Mouse (Mus musculus): ENCODE measurements around the gene 5730596B20Rik.

5730596B20Rik gene

DNA sequence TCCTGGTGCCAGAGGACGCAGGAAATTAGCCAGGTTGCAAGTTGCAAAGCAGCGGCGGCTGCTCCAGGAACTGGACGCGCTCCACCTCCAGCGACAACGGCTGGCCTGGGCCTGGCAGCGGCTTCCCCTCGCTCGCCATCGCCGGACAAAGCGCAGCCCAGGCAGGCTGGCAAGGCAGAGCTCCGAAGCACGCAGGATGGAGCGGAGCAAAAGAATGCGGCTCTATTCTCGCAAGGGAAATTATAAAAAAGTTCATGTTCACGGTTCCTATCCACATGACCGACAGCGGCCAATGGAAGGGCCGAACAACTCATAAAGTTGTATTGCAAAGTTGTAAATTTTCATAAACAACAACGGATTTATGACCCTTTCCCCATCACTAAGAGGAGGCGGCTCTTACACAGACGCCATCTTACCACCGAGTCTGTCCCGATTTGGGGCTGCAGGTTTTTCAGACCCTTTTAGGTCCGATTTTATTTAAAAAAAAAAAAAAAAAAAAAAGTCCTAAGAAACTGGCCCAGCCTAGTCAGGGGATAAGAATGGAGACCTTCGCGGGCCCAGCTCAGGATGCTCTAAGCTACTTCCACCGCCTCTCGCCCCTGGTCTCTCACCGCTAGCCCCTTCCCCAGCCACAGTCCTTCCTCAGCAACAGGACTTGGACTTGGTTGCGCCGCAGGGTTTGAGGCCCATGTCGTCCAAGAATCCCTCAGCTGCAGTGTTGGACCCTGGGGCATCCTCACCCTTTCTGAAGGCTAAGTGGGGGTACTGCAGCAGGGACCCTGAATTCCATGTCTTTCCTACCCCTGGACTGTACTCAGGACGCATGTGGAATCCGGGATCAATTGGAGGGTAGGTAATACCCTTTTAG, 36.1 kb downstream of the 5730596B20Rik start, which contains the start of the genes Hoxa3 and Gm28308:
Hoxa3 (minus strand) TSS at position 218 of the 868 bp plus-strand sequence.
Gm28308 (minus strand) TSS at position 221 of the 868 bp plus-strand sequence.
- DNase-seq (ENCODE audit: low spot score in 2 of 2): no peak

DNA sequence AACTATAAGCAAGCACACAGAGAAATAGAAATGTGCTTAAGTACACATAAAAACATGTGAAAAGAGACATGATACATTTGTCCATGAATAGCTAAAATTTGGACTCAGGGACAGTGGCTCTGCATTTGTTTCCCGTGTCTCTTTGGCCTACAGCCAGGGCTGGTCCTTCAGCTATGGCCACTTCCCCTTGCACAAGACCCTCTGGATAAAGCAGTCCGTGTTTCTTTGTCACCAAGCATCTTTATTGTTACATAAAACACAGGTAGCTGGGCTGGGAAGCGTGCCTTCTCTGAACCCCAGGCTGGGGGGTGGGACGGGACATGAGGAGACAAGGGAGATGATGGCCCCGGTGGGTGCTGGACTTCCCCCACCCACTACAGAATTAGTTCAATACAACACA, 37.0 kb downstream of the 5730596B20Rik start:
- no peak for DNase-seq (ENCODE audit: low spot score in 2 of 2)

GRCm38 (mm10) chr6:52215070-52215469, 37.8 kb downstream of the 5730596B20Rik start:
- no peak for DNase-seq (ENCODE audit: low spot score in 2 of 2)

DNA sequence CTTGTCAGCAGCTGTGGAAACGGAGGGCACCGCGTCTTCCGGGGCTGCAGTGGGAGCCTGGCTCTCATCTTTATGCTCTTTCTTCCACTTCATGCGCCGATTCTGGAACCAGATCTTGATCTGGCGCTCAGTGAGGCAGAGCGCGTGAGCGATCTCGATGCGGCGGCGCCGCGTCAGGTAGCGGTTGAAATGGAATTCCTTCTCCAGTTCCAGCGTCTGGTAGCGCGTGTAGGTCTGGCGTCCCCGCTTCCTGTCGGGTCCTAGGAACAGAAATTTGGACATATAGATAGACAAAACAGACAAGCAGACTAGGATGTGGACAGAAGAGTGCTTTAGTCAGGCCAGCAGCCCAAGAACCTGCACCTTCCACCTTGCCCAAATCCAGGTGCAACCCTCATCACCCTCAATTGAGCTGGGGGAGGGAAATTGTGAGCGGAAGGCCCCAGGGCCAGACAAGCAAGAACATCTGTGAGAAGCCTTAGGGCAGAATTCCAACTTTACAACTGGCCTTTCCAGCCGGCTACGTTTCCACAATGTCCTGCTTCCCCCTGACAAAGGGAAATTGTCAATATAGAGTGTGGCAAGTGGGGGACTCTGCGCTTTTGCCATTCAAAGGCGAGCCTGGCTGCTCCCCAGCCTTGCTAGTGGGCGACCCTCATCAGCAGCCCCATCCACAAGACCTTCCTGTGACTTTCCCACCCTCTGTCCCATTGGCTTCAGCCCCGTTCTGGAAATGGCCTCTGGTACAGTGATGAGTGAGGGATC, 38.7 kb downstream of the 5730596B20Rik start:
- no peak for DNase-seq (ENCODE audit: low spot score in 2 of 2)

DNA sequence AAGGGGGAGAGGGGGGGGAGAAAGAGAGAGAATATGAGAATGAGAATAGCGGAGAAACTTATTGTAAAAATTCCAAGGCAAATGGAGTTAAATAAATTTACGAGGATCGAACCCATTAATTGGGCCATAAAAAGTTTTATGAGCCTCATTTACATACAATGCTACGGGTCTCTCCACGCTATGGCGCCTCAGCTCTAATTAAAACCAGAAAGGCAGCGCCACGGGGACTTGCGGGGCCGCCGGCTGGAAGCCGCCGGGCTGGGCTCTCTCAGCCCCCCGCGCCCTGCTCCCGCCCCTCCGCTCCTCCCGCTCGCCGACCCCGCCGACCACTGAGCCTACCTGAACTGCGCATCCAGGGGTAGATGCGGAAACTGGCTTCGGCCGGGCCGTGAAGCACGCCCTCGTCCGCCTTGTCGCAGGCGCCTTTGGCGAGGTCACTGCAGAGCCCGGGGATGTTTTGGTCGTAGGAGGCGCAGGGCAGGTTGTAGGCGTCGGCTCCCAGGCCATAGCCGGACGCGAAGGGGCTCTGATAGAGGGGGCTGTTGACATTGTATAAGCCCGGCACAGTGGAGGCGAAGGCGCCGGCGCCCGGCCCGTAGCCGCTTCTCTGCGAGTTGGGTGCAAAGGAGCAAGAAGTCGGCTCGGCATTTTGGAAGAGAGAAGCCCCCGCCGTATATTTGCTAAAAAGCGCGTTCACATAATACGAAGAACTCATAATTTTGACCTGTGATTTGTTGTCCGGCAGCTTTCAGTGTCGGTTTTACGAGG, 39.6 kb downstream of the 5730596B20Rik start:
- no peak for DNase-seq (ENCODE audit: low spot score in 2 of 2)

DNA sequence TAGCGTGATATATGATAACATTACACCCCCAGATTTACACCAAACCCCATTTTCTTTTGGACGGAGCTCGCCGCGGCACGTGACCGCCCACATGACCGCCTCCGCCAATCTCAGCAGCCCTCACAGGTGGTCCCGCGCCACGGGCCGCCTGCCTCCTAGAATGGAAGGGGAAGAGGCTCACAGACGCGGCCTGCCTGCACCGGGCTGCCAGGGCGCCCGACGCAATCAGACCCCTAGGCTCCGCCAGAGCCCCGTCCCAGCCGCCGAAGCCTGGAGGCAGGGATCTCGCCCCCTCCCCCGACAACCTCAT, 40.1 kb downstream of the 5730596B20Rik start:
- DNase-seq (ENCODE audit: low spot score in 2 of 2): no peak

DNA sequence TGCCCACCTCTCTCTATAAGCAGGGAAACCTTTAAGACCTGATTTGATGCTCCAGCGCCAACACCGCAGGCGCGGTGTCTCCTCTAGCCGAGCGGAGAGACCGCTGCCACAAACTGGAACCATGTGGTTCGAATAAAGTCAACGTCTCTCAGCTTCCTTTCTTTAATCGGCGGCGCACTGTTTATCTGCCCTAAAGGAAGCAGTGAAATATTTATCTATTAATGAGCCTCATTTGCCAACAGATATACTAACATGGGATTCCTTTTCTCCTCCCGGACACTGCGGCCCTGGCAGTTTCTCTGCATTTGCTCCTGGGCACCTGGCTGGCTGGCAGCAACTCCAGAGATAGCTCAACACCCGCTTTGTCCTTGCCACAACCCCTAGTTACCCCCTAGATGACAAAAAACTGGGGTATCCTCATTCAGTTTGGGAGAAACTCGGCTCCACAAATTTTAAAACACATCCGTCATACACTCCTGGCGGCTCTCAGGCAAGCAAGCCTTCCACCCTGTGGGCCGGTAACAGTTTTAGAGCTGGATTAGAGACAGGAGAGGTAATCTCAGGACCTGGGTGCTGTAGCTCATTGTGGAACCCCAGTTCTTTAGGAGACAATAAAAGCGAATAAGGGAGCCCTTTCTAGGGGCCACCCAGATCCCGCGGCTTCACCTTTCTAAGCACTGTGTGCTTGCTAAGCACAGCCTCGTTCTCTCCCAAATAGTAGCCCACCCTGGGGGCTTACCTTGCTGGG, 40.8 kb downstream of the 5730596B20Rik start:
- no peak for DNase-seq (ENCODE audit: low spot score in 2 of 2)

DNA sequence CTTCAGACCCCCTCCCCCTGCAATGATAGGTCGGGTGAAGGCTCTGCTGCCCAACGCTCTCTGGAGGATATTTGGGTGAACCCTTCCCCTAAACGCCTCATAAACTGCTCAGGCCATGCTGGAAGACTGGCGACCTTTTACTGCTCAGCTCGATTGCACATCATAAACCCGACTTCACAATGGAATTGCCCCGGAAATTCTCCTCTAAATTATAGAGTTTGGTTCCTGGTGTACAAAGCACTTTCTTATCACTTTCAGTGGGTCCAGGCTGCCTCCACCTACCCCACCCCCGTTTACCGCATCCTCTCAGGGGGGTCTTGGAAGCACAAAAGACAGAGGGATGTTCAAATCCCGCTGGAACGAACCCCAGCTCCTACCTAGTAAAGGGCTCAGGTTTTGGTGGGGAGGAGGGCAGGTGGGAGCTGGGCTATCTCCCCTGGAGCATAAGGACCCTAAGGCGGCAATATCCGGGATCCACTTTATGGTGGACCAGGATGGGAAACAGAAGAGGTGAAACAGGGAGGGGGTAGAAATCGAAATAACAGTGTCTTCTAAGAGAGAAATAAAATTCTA, 41.4 kb downstream of the 5730596B20Rik start:
- no peak for DNase-seq (ENCODE audit: low spot score in 2 of 2)

- DNase-seq (ENCODE audit: low spot score in 2 of 2): no peak
Measured at GRCm38 (mm10) chr6:52219234-52219942, 42.1 kb downstream of the 5730596B20Rik start.

DNA sequence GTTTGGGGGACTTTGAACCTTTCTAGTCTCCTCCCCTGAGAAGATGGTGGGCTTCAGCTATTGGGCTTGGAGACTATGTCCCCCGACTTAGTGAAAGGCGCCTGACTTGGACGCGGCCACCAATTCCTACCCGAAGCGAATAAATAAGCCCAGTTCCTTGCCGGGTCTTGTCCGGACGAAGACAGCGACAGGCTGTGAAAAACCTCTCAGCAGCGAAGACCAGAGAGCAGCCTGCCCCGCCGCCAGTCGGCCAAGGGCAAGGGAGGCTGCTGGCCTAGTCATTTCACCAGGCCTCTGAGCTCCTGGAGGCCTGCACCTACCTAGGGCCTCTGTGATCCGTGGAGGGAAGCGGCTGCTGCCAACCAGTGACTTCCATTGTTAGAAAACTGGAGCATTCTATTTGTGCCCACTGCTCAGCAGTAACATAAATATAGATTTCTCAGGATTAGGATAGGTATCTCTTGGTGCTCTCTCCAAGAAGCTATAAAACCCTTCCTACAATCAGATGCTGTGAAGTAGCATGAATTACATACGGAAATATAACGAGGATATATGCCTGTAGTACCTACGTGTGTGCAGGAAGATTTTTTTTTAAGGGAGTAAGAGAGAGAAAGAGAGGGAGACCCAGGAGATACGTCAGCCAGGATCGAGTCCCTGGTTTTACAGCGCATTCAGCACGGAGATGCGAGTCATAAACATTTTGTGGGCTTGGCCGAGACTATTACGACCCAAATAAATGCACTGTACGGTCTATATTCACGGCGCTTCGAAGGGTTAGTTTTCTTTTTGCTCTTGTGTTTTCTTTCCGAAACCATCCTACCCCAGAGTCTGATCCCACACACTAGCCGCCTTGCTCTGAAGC, 42.9 kb downstream of the 5730596B20Rik start:
- no peak for DNase-seq (ENCODE audit: low spot score in 2 of 2)

DNA sequence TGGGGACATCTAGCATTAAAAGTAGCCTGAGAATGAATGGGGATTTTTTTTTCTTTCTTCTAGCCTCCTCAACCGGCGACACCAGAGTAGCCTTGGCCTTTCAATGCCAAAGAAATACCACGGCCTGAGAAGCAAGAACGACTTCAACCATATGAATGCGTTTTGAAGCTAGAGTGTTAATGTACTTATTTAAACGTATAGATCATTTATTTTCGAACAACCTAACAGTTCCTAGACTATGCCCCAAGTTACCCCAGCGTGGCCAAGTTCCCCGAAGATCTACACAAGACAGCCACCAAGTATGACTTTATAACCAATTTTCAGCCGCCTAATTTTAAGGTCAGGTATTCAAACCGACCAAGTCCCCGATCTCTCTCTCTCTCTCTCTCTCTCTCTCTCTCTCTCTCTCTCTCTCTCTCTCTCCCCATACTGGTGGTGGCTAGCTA, 43.6 kb downstream of the 5730596B20Rik start:
- DNase-seq (ENCODE audit: low spot score in 2 of 2): no peak

GRCm38 (mm10) chr6:52221337-52221992, 44.2 kb downstream of the 5730596B20Rik start, which contains the start of gene Hoxa7:
Gene Hoxa7 (minus strand): TSS chr6:52221854.
- DNase-seq (ENCODE audit: low spot score in 2 of 2): peak; percentile 23 to 81

DNA sequence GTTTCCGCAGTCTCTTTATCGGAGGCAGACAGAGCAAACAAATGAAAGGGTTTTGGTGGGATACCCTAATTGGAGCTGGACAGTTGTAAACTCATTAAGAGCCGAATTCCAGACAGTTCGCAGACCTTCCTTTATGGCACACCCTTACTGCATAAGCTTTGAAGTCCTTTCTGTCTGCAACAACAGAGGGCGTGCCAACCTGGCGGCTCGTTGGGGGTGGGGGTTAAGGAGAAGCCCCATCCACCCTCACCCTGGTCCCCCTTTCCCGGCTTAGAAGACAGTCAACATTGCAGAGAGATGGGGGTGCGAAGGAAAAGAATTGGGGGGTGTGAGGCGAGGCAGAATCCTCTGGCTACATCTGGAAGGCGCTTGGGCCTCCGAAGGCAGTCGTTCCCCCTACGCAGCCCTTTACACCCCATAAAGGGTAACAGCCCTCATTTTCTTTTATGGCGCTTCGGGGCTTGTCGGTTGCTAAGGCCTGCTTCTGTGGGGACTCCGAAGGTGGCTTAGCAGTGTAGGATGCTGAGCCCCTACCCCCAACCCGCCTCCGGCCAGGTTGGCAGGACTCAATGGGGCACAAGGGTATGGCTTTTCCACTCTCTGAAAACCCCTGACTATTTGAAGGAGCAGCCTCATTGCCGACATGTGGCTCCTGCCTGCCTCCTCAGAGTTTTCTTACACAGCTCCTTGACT, 44.8 kb downstream of the 5730596B20Rik start:
- DNase-seq (ENCODE audit: low spot score in 2 of 2): no peak

- DNase-seq (ENCODE audit: low spot score in 2 of 2): no peak
Measured at GRCm38 (mm10) chr6:52222729-52223128, 45.4 kb downstream of the 5730596B20Rik start.

DNA sequence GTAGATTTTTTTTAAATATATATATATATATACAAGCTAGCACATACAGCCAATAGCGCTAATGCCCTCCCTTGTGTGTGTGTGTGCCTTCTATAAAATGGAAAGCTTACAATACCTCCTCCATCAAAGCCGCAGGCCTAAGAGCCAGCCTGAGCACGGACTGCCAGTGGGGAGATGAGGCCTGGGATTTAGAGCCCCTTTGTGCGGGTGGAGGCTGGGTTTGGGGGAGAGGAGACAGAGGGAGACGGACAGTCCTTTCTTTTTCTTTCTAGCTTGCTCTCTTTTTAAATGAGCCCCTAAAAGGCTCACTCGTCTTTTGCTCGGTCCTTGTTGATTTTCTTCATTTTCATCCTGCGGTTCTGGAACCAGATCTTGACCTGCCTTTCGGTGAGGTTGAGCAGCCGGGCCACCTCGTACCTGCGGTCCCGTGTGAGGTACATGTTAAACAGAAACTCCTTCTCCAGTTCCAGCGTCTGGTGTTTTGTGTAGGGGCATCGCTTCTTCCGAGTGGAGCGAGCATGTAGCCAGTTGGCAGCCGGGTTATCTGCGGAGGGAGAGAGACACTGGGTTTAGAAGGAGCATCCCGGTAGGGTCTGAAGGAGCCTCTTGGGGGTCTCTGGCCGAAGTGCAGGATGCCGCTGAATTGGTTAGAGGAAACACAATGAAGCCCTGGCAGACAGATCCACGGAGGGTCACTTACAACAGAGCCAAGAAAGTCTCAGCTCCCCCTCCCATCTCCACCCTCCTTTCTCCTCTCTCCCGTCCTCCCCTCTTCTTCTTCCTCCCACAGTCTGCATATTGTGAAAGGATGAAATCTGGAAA, 46.9 kb downstream of the 5730596B20Rik start:
- no peak for DNase-seq (ENCODE audit: low spot score in 2 of 2)

DNA sequence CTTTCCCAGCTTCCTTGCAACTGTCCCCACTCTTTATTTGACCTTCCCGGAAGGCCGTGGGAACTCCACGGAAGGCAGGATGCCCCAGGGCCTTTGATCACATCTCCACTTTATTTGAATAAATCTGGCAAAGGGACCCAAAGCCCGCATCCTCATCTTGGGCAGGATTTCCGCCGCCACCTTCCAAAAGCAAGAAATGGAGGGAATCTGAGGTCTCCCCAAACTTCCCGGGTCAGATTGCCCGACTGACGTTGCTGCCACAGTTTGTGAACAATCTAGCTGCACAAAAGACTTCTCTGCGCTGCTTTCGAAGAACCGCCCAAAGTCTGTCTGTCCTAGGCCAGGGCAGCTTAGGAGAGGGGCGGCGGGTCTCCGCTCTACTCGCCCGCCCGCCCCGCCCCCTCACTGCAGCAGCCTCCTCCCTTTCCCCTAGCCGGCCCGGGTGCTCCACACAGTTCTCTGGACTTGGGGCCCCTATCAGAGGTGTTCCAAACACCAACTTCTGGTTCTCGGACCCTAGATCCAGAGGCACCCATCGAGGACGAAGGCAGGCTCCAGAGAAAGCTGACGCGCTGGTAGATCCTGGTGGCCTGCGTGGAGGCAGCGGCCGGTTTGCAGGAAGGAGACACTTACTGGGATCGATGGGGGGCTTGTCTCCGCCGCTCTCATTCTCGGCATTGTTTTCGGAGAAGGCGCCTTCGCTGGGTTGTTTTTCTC, 47.8 kb downstream of the 5730596B20Rik start:
- no peak for DNase-seq (ENCODE audit: low spot score in 2 of 2)

Data from left cerebral cortex, adult 9 months (tissue).